21 mouse cellular contexts compared by ENCODE assay signal in the genomic region with DNA sequence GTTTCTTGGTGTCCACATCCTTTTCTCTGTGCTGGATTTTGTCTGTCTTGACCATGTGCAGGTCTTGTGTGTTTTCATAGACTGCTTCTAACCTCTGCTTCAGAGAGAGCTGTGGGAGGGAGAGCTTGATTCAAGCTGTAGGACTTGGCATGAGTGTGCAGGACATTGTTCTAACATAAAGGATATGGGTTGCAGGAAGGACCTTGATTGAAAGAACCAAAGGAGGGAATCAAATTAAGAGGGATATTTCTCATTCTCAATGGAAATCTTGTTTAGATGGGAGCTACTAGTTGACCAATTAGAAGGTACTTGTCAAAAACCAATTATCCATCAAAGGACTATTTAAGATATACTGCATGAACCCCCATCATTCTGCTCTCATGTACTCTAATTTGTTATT.
"Had no signal": no experiment of that assay in that cellular context is flagged by ENCODE, and none has a peak within 500 bp of the region (broad histone marks: within the 10 kb centered on the region; RNA-seq: fewer than 3 reads in every experiment).

No protein-coding gene starts in this region.

- H3K4me1 ChIP-seq: lung, embryonic 15.5 days; megakaryocyte, embryonic 14.5 days; midbrain, embryonic 12.5 days; neural tube, embryonic 15.5 days had no signal

- H3K9me3 ChIP-seq: lung, embryonic 15.5 days; megakaryocyte, embryonic 14.5 days; midbrain, embryonic 12.5 days; neural tube, embryonic 13.5 days; neural tube, embryonic 15.5 days had no signal

- H3K4me2 ChIP-seq: lung, embryonic 15.5 days; midbrain, embryonic 12.5 days; neural tube, embryonic 13.5 days; neural tube, embryonic 15.5 days had no signal

- H3K27me3 ChIP-seq: lung, embryonic 15.5 days; megakaryocyte, embryonic 14.5 days; midbrain, embryonic 12.5 days; neural tube, embryonic 13.5 days; neural tube, embryonic 15.5 days had no signal

- H3K27ac ChIP-seq: lung, embryonic 15.5 days; macrophage; midbrain, embryonic 12.5 days; neural tube, embryonic 13.5 days; neural tube, embryonic 15.5 days had no signal

- H3K4me3 ChIP-seq: lung, embryonic 15.5 days; megakaryocyte, embryonic 14.5 days; midbrain, embryonic 12.5 days; myocyte; neural tube, embryonic 13.5 days; neural tube, embryonic 15.5 days had no signal

- DNase-seq: lung, adult 2 months; lung, postnatal 14 days; lung, postnatal 36 days; midbrain, embryonic 14.5 days; retina, postnatal 1 day; right cerebral cortex, adult 18-20 months; right cerebral cortex, postnatal 25 days; right cerebral cortex, postnatal 4 days; spleen, adult 18-20 months; thymus, adult 18-20 months; thymus, postnatal 14 days; thymus, postnatal 36 days had no signal

- ATAC-seq: lung, postnatal 0 days; midbrain, embryonic 16.5 days had no signal

- H3K9ac ChIP-seq: lung, embryonic 15.5 days; midbrain, embryonic 12.5 days; neural tube, embryonic 13.5 days; neural tube, embryonic 15.5 days had no signal

- H3K36me3 ChIP-seq: lung, embryonic 15.5 days; midbrain, embryonic 12.5 days; neural tube, embryonic 13.5 days; neural tube, embryonic 15.5 days had no signal
